Mouse (Mus musculus) layer of hippocampus, adult 9-11 months (tissue): ENCODE results near the gene Cbfa2t3.

Experiments used
- DNase-seq: peaks from one replicate; pipeline ENCODE4 v3.0.0; 2022

Cbfa2t3 gene

DNA sequence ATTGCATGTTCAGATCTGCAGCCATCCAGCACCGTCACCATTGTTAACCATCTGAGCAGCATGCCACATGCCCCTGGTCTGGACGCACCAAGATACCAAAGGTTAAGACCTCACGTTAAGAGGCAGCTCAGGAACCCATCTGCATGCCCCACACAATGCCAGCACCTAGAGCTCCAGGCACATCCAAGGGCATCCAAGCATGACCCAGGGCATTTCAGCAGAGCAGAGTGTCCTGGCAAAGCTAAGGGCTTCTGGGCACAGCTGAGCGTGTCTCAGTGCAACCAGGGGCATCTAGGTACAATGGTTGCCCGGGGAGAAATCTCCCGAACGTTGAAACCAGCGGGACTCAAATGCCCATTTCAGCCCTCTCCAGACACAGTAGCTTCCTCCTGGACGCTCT is 98.2 kb downstream of the Cbfa2t3 start:
- DNase-seq: no peak

- no peak for DNase-seq
Measured at GRCm38 (mm10) chr8:122596031-122596430, 102.9 kb downstream of the Cbfa2t3 start.

GRCm38 (mm10) chr8:122593783-122594507 is 105.0 kb downstream of the Cbfa2t3 start:
- DNase-seq: no peak

GRCm38 (mm10) chr8:122593240-122593639 is 105.7 kb downstream of the Cbfa2t3 start:
- DNase-seq: no peak

- no peak for DNase-seq
Measured at GRCm38 (mm10) chr8:122586749-122587148, 112.2 kb downstream of the Cbfa2t3 start.

GRCm38 (mm10) chr8:122586171-122586570 is 112.7 kb downstream of the Cbfa2t3 start:
- no peak for DNase-seq

DNA sequence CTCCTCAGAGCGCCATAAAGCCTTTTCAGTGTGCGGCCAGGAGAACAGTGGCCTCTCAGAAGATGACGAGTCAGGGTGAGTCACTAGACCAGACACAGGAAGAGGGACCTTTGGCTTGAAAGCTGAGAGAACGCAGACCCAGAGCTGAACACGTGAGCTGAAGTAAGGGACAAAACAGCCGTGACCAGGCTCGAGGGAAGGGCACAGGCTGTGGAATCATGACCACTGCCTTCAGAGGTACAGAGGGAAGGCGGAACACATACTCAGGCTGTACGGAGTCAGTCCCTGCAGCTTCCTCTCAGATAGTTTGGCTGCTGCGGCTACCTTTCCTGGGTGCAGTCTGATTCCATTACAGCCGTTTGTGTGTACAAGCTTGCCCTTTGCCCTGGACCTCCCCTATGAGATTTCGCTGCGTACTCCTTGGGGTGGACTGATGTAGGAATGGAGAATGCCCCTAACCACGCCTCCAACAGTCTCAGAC is 113.5 kb downstream of the Cbfa2t3 start:
- DNase-seq: no peak

GRCm38 (mm10) chr8:122584981-122585380 is 113.9 kb downstream of the Cbfa2t3 start:
- DNase-seq: no peak

- DNase-seq: no peak
Measured at GRCm38 (mm10) chr8:122580926-122581325, 118.0 kb downstream of the Cbfa2t3 start.

DNA sequence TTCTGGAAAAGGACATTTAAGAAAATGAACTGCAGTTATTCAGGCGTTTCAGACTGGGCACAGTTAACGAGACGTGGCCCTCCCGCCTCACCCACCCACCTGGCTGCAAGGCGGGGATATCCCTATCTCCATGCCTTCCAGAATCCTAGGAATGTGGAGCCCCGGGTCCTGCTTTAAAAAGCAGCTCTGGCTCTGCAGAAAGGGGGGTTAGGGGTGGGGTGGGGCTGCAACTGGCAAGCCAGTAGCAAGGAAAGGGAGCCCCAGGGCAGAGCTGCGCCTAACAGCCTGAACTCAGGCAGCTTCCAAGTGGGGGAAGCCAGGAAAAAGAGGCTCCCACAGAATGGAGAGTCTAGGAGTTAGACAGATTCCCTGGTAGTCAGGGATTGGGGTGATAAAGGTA is 119.7 kb downstream of the Cbfa2t3 start:
- no peak for DNase-seq

- DNase-seq: no peak
Measured at GRCm38 (mm10) chr8:122577116-122577515, 121.8 kb downstream of the Cbfa2t3 start.

- peak; percentile 93 for DNase-seq
Measured at GRCm38 (mm10) chr8:122576648-122577022, 122.3 kb downstream of the Cbfa2t3 start, which contains the start of gene Aprt. Gene Aprt, minus strand, starts transcription at chr8:122576909.

GRCm38 (mm10) chr8:122575735-122576647 is 122.9 kb downstream of the Cbfa2t3 start:
- no peak for DNase-seq

DNA sequence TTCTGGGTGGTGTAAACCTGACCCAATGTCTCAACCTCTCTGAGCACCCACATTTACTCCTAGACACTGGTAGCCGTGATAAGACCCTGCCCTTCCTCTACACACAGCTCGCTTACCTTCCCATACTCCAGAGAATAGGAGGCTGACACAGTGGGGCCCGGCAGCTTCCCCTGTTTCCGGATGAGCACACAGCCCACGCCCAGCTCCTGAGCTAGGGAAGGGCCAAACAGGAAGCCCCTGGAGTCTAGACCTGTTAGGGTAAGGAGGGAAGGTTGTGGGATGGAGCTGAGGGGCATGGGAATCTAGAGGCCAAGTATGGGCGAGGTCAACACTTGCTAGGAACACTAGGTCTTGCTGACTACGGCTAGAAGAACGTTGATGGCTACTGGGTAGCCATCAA is 123.6 kb downstream of the Cbfa2t3 start:
- DNase-seq: no peak
